Mouse (Mus musculus) cerebellum, adult 11-12 months (tissue): Measurements from ENCODE around the gene Bbs5.
A peak's percentile ranks its signal among the peaks of the same experiment; 100 is the strongest.
"Not testable (repeated sequence)": the region's sequence is repeated elsewhere in the genome, so short reads cannot be mapped to it uniquely, and the experiment has no call there.

Source experiments
- DNase-seq: peaks from one replicate; pipeline ENCODE4 v3.0.0; 2022

Bbs5 gene

DNA sequence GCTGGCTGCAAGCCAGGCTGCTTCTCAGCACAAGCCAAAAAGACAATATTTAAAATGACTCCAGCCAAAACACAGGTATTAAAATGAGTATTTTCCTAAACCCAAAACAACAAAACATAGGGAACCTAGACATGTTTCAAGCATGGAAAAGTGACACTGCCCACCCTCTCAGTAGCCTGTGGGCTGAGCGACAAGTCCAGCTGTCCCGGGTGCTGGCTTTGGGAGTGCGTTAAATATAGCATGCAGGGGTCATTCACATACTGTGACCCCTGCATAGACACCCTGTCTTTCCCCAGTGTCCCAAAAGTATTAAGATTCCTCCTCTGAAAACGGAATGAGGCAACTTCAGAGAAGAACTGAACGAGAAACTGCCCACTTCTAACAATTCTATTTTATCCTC lies 26.8 kb downstream of the Bbs5 start:
- DNase-seq, result no peak

DNA sequence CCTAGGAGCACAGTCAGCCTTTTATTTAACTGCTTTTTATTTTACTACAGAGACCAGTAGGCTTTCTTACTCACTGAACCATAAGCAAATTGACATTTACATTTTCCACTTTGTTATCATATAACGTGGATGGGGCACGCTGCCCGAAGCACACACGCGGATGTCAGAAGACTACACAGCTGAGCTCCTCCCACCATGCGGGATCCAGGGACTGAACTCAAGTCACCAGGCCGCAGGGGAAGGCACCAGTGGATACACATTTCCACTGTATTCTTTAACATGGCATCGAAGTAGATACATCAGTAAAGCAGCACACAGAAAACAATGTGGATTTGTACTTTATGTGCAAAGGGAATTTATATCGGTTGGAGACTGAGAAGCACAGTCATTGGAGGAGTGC lies 28.3 kb downstream of the Bbs5 start:
- DNase-seq, result no peak

DNA sequence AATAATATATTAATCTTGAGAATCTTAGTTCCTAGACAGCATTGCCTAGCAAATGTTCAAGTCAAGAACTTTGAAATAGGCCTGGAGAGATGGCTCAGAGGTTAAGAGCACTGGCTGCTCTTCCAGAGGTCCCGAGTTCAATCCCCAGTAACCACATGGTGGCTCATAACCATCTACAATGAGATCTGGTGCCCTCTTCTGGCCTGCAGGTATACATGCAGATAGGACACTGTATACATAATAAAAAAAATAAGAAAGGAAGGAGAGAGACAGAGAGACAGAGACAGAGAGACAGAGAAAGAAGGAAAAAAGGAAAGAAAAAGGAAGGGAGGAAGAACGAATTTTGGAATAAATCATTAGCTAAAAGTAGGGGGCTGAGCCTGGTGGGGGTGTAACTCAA lies 29.7 kb downstream of the Bbs5 start:
- no peak for DNase-seq

DNA sequence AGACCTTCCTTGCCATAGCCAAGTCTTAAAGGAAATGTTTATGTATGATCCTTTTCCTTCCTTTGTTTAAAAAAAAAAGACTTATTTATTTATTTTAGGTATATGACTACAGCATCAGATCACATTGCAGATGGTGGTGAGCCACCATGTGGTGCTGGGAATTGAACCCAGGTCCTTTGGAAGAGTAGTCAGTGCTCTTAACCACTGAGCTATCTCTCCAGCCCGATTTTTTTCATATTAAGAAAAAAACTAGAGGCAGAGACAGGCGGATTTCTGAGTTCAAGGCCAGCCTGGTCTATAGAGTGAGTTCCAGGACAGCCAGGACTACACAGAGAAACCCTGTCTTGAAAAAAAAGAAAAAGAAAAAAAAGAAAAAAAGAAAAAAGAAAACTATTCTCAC lies 30.2 kb downstream of the Bbs5 start:
- not testable (repeated sequence) for DNase-seq

DNA sequence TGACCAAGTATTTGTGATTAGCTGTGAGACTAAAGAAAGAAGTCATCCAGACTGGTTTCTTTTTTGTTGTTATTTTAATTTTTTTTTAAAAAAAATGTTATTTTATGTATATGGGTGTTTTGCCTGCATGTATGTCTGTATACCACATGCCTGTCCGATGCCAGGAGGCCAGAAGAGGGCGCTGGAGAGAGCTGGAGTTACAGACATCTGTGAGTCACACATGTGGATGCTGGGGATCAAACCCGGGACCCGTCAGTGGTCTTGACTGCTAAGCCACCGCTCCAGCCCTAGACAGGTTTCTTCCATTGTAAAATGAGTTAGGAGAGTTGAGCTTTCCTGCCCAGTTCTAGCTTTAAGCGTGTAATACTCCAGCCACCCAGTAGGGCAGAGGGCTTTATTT lies 33.0 kb downstream of the Bbs5 start:
- DNase-seq, result no peak

DNA sequence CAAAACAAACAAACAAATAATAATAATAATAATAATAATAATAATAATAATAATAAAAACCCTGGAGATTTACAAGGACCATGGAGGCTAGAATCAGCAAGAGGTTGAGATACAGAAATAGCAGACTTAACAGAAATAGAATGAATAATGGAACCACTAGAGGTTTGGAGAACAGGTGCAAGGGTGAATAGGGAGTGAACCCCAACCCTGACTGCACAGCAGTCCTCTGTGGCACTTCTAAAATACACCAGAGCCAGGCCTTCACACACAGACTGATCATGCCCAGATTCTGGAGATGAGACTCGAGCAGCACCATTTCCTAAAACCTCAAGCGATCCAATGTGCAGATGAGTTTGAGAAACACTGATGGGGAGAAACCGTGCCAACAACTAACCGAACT lies 35.0 kb downstream of the Bbs5 start:
- no peak for DNase-seq

DNA sequence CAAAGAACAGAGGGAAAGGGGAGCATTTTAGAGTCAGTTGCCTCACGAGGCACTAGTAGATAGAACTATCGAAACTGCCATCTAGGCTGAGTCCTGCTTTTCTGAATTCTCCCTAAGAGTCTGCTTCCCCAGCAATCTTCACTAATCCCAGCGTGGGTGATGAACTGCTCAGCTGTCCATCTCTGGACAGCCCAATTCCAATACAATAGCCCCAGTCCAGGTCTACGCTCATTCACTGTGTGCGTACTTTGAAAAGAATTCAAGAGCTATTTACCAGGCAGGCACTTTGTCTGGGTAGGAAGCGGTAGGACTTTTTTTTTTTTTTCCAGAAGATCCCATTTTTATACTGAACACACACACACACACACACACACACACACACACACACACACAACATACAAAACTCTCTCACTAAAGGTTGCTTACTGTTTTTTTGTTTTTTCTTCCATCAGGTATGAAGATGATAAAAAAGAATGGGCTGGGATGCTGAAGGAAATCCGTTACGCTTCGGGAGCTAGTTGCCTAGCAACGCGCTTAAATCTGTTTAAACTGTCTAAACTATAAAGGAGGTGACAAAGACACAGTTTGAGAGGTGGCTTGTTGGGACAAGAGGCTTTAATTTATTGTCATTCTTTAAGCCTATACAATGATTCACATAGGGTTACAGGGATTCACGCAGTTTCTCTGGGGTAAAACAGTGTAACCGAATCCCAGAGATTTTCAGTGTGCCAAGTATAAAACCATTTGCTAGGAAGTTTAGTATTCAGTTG lies 36.2 kb downstream of the Bbs5 start:
- no peak for DNase-seq

DNA sequence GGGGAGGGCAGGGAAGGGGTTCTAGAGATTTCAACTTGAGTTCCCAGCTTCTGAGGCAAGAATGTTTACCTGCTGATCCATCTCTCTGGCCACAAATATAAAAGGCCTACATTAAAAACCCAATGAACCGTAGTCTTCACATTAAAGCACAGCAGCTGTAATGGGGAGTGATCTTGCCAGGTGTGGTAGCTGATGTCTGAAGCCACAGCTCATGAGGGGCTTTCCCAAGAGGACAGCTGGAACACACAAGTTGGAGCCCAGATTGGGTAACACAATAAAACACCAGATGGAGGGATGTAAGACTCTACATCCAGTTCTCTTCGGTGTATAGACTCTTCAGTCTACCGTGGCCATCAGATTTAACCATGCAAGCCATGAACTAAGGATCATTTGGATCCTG lies 37.5 kb downstream of the Bbs5 start:
- DNase-seq, result no peak

DNA sequence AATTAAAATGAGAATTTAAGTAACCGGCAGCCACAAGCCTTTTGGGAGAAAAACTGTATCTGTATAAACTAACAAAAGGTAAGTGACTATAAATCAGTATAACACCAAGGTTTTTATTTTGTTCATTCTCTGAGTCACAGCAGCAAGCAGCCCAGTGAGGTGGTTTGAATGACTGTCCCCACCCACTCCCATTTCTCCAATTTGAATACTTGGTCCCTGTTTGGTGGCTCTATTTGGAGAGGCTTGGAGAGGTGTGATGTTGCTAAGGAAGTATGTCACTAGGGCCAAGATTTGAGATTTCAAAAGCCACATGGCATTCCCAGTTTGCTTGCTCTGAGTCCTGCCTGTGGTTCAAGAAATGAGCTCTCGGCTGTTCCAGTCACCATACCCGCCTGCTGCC lies 43.2 kb downstream of the Bbs5 start:
- DNase-seq, result no peak

DNA sequence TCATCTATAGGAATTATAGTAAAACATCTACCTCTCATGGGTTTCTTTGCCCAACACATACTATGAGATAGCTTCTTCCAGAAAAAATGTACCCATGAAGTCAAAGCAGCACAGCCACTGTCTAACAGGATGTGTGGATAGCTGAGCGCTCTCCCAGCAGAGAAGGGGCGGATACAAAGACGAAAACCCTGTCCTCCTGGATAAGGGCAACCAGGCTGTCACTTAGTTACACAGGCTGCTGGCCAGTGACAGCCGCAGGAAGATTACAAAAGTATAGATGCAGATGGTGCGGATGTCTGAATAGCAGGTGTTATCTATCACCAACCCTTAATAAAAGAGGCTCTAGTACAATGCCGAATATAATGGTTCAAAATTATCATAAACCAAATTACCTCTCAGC lies 43.9 kb downstream of the Bbs5 start:
- no peak for DNase-seq

DNA sequence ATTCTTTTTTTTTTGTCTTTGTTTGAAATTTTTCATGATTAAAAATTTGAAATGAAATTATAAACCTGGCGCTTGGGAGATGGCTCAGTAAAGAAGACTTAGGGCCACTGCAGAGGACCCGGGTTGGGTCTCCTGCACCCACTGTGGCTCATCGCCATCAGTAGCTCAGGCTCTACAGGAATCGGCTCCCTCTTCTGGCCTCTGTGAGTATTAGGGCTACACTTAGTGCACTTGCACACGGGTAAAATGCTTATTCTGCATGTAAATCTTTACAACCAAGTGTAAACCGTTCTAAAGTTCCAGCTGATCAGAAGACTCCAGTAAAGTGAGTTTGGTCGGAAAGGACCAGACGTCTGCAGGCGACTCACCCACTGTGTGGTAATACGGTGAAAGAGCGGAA lies 46.5 kb downstream of the Bbs5 start:
- DNase-seq, result no peak

DNA sequence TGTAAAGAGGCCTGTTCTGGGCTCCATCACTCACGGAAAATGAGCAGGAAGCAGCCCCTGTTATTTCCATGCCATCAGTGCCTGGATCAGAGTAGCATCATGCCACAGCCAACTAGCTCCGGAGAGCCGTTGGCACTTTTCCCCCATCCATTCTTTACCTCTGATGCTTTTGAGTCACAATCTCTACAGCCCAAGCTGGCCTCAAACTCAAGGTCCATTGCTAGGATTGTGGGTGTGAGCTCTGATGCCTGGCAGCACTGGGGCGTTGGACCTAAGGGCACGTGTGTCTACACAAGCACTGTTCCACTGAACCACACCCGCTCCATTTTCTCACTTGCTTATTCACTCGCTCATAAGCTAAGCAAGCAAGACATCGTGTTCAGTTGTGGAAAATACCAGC lies 53.5 kb downstream of the Bbs5 start:
- DNase-seq, result no peak

DNA sequence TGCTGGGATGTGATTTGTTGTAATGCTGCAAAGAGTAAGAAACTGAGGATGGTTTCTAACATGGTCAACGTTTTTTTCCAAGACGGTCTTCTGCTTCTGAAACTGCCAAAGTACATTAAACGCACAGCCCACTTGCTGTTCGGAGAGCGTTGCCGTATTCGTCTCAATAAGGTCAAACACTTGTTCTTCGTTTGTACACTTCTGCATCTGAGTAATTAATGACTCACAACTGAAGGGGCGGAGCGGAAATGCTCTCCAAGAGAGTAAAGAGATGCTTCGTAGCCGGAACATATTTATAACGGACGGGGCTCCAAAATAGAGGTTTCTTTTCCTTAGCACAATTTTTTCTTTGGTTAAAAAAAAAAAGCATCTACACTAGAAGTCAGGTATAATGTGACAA lies 65.2 kb downstream of the Bbs5 start:
- DNase-seq, result no peak

DNA sequence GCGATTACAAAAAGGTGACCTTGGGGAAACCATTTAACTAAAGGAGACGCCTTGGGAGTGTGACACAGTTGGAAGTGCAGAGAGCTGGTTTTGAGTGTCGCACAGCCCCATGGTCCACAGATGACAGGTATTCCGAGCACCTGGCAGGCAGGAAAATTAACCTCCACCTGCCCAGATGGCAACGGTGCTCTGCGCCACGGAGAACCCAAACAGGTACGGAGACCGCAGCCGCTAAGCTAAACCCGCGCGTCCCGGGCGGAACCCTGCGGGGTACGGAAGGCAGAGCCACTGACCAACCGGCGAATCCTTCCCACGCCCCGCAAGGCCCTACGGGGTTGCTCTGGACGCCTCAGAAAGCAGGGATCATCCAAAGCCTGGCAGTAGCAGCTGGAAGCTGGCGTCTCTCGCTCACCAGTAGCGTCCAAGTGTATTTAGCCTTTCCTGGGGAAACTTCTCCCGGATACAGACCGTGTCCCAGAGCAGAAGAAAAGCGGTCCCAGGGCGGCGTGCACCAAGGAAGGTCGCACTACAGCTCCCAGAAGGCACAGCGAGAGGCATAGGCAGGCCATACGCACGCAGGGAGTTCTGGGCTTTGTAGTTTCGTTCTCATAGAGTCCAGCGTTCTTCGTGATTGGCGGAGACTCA lies 66.1 kb downstream of the Bbs5 start, which contains the start of gene Fastkd1:
TSS of gene Fastkd1 (minus strand) at position 536 of the 645 bp plus-strand sequence.
- peak; percentile 86 for DNase-seq

DNA sequence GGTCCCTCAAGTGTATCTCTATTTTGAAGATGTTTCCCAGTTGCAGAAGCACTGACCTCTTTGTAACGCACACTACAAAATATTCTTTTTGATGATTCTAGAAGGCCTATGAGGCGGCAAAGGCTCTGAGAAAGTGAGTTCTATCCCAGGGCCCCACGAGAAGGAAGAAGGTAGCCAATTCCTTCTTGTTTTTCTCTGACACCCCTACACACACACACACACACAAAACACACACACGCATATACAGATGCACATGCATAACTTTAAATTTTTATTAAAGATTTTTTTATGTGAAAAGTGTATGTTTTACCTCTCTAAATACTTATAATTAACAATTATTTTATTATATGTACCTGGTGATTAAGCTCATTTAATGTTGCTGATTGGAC lies 66.6 kb downstream of the Bbs5 start:
- no peak for DNase-seq

DNA sequence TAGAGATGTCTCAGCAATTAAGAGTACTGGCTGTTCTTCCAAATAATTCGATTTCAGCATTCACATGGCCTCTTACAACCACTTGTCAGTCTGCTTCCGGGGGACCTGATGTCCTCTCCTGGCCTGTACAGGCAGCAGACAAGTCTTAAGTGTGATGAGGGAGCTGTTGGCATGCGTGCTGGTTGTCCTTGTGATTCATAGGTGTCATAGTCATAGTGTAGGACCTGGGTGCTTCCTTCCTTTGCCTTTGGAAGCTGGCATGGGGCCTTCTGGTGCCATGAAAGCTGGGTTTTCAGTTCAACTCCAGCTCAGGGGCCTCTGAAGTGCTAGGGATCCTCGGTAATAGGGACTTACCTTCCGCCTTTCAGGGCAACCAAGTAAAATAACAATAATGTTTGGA lies 67.2 kb downstream of the Bbs5 start:
- DNase-seq, result peak; percentile 50

DNA sequence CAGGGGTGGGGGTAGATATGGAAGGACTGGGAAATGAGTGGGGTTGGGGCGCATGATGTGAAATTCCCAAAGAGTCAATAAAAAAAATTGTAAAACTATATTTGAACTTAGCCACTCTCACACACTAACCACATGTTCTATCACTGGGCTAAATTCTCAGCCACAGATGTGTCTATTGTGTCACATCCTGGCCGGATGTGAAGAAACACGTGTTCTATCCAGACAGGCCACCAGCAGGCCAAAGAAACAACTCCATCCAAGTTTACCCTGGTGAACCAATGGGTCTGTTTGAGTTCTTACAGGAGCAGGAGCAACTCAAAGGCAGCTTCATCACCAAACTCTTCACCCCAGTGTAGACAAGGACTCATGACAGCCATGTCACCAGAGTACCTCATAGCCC lies 69.5 kb downstream of the Bbs5 start:
- no peak for DNase-seq
